Mouse (Mus musculus): ENCODE data around the gene Cyb5r1. TPM values are rescaled to one million over a fixed set of nuclear protein-coding genes. Genes with fewer than 3 reads are reported as not detected.
A peak's percentile ranks its signal among the peaks of the same experiment; 100 is the strongest.
"Not testable (repeated sequence)": the region's sequence is repeated elsewhere in the genome, so short reads cannot be mapped to it uniquely, and the experiment has no call there.

The Cyb5r1 gene
- polyA plus RNA-seq, 2 experiments from 2014 or later = 20.9 to 26.2 TPM

GRCm38 (mm10) chr1:134414501-134415167 lies 9.3 kb downstream of the Cyb5r1 start:
- ATAC-seq = no peak

DNA sequence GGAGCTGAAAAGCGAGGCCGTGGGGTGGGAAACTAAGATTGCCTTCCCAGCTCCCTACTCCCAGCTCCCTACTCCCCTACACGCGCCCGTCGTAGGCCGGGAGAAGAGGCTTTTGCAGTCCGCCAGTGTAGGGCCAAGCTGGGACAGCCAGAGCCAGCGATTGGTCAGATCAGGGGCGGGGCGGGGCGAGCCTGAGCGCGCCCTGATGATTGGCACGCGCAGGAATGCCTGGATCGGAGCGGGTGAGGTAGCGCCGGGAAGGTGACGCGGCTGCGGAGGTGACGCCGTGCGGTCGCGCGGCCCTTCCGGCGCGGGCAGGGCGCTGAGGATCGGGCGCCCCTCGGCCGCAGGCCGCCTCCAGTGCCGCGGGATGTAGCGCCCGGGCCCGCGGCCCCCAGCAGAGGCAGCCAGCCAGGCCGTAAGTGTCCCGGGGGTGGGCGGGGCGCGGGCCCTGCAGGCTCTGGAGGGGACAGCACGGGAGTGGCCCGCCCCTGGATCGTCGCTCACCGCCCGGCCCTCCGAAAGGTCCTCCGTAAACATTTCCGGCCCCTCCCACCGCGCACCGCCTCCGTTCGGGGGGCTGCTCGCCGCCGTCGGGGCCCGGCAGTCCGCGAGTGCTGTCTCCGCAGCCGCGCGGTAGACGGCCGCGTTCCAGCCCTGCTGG lies 9.9 kb downstream of the Cyb5r1 start, which contains the start of gene Adipor1:
TSS of gene Adipor1 (plus strand) at position 211 of the 664 bp plus-strand sequence.
- ATAC-seq = peak; percentile 98

- ATAC-seq = no peak
These were observed 13.1 kb downstream of the Cyb5r1 start for GRCm38 (mm10) chr1:134418414-134418975.

DNA sequence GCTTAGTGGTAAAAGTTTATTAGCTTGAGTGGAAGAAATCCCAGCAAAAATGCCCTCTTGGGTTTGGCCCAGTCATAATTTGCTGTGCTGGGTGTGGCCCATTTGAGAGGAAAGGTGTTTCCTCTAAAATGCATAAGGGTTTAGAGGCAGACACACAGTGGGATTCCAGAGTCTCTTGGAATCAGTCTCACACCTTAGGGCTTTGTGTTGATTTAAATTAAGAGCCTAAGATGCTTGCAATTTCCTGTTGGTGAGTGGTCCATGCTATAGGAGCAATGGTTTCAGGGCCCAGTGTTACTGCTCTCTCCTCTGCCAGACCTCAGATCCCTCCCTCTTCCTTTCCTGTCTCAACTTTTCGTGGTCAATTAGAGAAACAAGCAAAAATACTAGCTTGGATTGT lies 13.8 kb downstream of the Cyb5r1 start:
- no peak for ATAC-seq

- ATAC-seq = no peak
These were observed 14.5 kb downstream of the Cyb5r1 start for GRCm38 (mm10) chr1:134419751-134420458.

DNA sequence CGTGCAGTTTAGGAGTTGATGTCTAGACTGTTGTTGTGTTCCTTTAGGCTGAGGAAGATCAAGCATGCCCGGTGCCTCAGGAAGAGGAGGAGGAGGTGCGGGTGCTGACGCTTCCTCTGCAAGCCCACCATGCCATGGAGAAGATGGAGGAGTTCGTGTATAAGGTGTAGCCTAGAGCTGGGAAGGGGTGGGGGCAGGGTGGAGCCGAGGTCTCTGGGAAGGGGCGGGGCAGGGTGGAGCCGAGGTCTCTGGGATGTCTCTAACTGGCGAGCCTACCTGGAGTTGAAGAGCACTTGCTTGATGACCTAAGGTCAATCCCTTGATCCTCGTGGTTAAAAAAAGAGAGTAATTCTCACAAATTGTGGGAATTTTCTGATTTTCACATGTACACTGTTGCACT lies 18.6 kb downstream of the Cyb5r1 start:
- ATAC-seq = no peak

- no peak for ATAC-seq
These were observed 20.9 kb downstream of the Cyb5r1 start for GRCm38 (mm10) chr1:134426289-134426688.

DNA sequence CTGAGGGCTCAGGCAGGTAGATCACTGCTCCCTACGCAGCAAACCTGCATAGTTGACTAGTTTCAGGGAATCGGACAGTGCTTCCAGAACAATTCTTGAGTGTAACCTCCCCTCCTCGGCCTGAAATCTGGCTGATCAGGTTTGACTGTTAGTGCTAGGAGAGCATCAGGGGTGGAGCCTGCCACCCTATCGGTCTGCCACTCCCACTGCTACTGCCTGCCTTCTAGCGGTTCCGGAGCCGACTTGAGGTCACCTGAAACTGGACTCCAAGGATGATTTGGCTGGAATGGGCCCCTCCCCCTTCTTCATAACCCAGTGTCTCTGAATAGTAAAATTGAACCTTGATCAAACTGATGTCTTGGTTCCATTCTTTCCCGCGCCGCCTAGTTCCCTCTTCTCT lies 27.6 kb downstream of the Cyb5r1 start:
- ATAC-seq = no peak

DNA sequence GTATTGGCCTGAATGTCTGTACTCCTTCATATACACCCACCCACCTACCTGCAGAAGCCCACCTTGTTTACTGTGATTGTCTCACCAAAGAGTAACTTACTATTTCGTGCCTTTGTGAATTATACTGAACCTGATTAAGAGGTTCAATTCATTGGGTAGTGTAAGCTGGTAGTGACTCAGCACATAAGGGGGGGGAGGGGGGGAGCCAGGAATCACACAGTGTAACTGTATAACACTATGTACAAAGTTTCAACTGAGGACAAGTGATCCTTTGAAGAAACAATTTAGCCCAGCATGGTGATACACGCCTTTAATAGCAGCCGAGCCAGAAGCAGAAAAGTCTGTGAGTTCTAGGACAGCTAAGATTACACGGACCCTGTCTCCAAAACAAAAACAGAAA lies 28.1 kb downstream of the Cyb5r1 start:
- no peak for ATAC-seq

- ATAC-seq = peak; percentile 43
These were observed 30.1 kb downstream of the Cyb5r1 start for GRCm38 (mm10) chr1:134435414-134435813.

GRCm38 (mm10) chr1:134440437-134440836 lies 35.1 kb downstream of the Cyb5r1 start:
- ATAC-seq = no peak

GRCm38 (mm10) chr1:134441737-134442136 lies 36.4 kb downstream of the Cyb5r1 start:
- ATAC-seq = not testable (repeated sequence)

- ATAC-seq = no peak
These were observed 37.0 kb downstream of the Cyb5r1 start for GRCm38 (mm10) chr1:134442394-134442793.

GRCm38 (mm10) chr1:134443288-134443687 lies 37.9 kb downstream of the Cyb5r1 start:
- ATAC-seq = not testable (repeated sequence)

DNA sequence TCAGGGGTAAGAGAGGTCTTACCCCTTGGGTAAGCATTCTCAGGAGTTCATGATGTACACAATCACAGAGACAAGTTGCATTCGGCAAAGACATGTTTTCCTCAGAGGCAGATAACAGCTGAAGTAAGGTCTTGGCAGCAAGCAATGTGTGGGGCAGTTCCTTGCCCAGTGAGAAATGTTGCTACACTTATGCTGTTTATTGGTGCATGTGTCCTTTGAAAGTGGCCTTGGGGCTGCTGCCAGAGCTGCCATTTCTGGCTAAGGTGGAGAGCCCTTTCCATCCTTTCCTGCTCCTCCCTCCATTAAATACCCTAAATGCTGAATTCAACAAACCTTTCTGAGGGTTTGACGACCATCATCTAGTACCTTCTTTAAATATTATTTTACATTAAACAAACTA lies 40.1 kb downstream of the Cyb5r1 start:
- ATAC-seq = no peak

GRCm38 (mm10) chr1:134448537-134448936 lies 43.2 kb downstream of the Cyb5r1 start:
- ATAC-seq = not testable (repeated sequence)

GRCm38 (mm10) chr1:134450201-134450600 lies 44.8 kb downstream of the Cyb5r1 start:
- no peak for ATAC-seq

- peak; percentile 42 for ATAC-seq
These were observed 45.6 kb downstream of the Cyb5r1 start for GRCm38 (mm10) chr1:134450986-134451385.

DNA sequence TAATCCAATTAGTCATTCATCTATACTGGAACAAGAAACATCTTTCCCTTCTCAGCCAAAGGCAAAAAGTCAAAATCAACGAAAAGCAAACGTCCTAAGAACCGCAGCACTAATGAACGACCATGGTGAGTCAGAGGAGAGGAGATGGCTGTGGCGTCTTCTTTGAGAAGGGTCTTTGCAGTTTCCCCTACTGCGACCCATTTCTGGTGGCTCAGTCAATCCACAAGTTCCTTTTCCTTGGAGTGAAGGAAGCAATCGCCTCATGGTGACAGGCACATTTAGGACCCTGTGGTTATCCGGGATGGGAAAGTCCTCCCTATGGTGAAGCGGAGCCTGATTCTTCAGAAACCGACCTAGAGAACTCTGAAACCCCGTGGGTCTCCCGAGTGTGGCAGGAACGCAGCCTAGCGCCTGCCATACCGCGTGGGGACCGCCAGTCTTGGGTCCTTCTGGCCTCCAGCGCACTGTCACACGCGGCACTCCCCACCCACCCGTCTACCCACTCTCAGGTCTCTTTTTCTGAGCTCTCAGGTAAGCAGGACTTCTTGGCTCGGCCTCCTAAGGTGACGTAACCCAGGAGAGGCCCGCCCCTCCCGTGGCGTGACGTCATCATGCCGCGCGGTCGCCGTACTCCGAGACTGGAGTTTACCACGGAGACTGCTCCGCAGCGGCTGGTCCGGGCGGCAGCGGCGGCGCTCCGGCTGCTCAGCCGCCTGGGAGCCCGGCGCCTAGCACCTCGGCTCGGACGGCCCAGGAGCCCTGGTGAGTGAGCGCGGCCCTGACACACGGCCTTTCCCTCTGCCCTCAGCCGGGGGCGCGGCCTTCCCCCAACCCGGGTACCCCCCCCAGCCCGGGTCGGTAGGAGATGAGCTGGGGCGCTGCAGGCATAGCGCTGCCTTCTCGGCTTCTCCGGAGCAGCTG lies 49.8 kb downstream of the Cyb5r1 start, which contains the start of gene Klhl12:
TSS of gene Klhl12 (plus strand) at position 628 of the 921 bp plus-strand sequence.
- ATAC-seq = peak; percentile 89

- no peak for ATAC-seq
These were observed 50.7 kb downstream of the Cyb5r1 start for GRCm38 (mm10) chr1:134456060-134456459.

- no peak for ATAC-seq
These were observed 52.9 kb downstream of the Cyb5r1 start for GRCm38 (mm10) chr1:134458139-134458727.
